Mouse (Mus musculus): ENCODE measurements at regions not wholly inside any gene's neighbourhood (a gene's known extent, or its start where the extent isn't known, plus 50 kb on each side); places are given as distances from the start of the nearest gene placed in this dataset.

DNA sequence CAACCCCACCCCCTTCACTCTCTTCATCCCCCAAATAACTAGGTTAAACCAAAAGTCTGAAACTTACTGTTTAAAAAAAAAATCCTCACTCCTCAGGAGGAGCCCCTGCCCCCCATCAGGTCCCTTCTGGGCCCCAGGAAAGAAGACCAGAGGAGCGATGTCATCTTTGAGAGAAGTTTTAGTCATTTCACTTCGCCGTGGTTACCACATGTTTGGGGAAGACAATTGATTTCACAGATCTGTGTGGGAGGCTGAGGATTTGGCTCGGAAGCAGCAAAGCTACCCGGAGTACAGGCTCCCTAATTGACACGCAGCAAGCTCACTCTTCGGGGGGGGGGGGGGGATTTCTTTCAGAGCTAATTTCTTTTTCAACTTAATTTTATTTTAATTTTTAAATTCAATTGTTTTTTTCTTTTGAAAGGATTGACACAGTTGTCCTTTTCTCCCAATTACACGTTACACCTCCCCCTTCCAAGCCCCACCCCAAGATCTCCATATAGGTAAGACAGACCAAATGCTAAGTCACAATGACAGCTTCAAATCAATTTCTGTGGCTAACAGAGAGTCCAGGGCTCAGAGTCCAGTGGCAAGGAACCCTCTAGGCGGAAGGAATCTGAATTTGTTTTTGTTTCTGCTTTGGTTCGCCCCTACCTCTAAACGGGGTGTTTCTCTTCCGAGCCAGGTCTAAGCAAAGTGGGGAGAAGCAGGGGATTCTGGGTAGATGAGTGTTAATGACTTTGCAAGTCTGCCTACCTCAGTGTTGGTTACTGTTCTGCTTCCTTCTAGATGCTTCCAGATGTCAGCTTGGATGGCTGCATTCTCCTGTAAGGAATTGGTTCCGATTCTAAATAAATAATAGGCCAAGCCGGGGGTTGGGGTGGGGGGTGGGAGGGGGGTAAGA, 98.2 kb upstream of the Ado start:
- TF ChIP-seq CTCF (IDR thresholded peaks at IDR 0.05; ENCODE audit: low read depth) = no peak
- TF ChIP-seq EP300 (IDR thresholded peaks at IDR 0.05; ENCODE audit: low read depth) = no peak
